Mouse (Mus musculus) spleen, postnatal 10 days (tissue): ENCODE data around the gene Psmd14.

Source experiments
- DNase-seq, 2 experiments: peaks; one replicate each; pipeline ENCODE4 v3.0.0; 2021 to 2022; ENCODE audit warnings: low spot score in 2 of 2

Gene Psmd14

GRCm38 (mm10) chr2:61759234-61759855 lies 47.9 kb downstream of the Psmd14 start:
- DNase-seq = no peak

GRCm38 (mm10) chr2:61760044-61760443 lies 48.5 kb downstream of the Psmd14 start:
- no peak for DNase-seq

GRCm38 (mm10) chr2:61764470-61765105 lies 53.1 kb downstream of the Psmd14 start:
- no peak for DNase-seq

DNA sequence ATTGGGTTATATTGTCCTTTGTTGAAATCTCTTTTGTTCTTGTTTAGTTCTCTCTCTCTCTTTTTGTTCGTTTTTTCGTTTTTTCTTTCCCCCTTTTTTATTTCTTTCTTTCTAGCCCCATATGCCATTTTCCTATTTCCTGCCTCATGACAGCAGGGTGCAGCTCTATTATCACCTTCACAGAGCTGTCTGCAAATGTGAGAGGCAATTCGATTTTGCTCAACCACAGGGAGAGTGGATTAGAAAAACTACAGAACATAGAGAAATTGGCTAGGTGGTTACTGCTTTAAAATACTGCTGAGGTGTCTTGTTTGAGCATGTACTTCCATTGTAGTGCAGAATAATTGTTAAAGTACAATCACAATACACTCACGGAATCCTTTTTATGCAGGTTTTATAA lies 54.0 kb downstream of the Psmd14 start:
- no peak for DNase-seq

DNA sequence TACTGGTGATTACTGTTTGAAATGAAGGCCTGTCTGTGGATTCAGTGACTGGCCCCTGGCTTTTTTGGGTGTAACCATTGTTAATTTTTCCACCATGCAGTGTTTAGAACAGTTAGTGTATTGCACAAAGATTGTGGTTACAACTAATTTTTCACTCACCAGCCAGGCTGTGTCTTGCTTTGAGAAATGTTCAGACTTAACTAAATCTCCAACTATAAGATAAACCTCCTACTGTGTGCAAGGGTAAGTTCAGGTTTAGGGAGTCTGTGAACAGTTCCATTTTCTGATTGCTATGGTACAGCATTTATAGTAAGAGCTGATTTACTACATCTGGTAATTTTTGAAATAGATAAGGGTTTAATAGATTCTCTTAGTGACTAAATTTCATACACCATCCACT lies 69.3 kb downstream of the Psmd14 start:
- DNase-seq = no peak

- DNase-seq = no peak
Observed at GRCm38 (mm10) chr2:61794960-61795359, 83.5 kb downstream of the Psmd14 start.

GRCm38 (mm10) chr2:61798048-61798447 lies 86.6 kb downstream of the Psmd14 start:
- DNase-seq = no peak

- no peak for DNase-seq
Observed at GRCm38 (mm10) chr2:61802656-61803251, 91.3 kb downstream of the Psmd14 start, which contains the start of gene Tbr1. Gene Tbr1 (plus strand): TSS chr2:61802930.

GRCm38 (mm10) chr2:61803443-61804367 lies 92.2 kb downstream of the Psmd14 start:
- no peak for DNase-seq

DNA sequence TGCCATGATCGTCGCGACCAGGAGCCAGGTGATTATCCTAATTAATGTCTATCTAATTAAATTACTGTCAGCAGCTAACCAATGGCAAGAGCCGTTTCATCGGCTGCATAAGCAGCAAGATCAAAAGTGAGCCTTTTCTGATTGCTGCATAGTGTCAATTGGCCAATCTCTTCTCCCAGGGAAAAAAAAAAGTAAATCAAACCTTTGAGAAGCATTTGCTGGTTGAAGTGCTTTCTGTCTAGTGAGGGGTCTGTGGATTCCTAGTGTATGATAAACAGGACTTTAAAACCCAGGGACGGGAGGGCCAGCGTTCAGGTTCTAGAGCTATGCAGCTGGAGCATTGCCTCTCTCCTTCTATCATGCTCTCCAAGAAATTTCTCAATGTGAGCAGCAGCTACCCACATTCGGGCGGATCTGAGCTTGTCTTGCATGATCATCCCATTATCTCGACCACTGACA lies 92.9 kb downstream of the Psmd14 start:
- DNase-seq = no peak

DNA sequence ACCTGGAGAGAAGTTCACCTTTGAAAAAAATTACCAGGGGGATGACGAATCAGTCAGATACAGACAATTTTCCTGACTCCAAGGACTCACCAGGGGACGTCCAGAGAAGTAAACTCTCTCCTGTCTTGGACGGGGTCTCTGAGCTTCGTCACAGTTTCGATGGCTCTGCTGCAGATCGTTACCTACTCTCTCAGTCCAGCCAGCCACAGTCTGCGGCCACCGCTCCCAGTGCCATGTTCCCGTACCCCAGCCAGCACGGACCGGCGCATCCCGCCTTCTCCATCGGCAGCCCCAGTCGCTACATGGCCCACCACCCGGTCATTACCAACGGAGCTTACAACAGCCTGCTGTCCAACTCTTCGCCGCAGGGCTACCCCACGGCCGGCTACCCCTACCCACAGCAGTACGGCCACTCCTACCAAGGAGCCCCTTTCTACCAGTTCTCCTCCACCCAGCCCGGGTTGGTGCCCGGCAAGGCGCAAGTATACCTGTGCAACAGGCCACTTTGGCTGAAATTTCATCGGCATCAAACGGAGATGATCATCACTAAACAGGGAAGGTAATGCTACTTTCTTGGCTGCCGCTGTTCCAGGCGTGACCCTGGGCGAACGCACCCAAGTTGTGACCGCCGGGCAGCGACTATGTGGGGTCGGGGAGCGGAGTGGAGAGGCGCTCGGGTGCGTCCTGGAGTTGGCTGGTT lies 93.5 kb downstream of the Psmd14 start:
- no peak for DNase-seq

- DNase-seq = peak in 1 of 2 experiments; percentile 32
Observed at GRCm38 (mm10) chr2:61805541-61806345, 94.2 kb downstream of the Psmd14 start.

GRCm38 (mm10) chr2:61806346-61806825 lies 94.9 kb downstream of the Psmd14 start:
- no peak for DNase-seq

DNA sequence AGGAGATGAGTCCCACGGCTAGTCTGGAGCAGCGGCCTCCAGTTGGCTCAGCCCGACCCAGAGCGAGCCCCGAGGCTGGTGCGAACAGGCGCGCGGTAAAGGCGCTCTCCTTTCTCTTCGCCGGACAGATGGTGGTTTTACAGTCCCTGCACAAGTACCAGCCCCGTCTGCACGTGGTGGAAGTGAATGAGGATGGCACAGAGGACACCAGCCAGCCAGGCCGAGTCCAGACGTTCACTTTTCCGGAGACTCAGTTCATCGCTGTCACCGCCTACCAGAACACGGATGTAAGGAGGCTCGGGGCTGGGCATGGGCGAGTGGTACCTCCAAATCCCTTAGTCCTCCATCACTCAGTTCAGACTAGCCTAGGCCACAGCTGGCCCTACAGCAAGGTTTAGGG lies 95.7 kb downstream of the Psmd14 start:
- DNase-seq = no peak

DNA sequence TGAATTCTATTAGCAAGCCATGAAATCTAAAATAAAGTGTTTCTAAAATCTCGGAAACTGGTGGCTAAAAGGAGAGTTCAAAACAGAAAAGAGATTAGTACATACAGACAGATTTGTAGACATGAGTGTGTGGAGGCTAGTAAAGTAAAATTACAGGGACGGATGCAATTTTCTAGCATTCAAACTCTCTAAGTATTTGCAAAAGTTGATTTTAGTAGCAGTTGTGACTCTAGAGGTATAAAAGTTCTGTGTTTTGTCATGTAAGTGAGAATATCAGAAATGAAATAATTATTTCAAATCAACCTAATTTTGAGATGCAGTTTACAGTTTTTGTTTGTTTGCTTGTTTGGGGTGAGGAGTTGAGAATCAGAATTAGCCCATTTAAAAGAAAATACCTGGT lies 96.3 kb downstream of the Psmd14 start:
- DNase-seq = no peak

GRCm38 (mm10) chr2:61808776-61809175 lies 97.3 kb downstream of the Psmd14 start:
- DNase-seq = no peak

GRCm38 (mm10) chr2:61809381-61809780 lies 97.9 kb downstream of the Psmd14 start:
- no peak for DNase-seq

GRCm38 (mm10) chr2:61810751-61811150 lies 99.3 kb downstream of the Psmd14 start:
- DNase-seq = no peak

DNA sequence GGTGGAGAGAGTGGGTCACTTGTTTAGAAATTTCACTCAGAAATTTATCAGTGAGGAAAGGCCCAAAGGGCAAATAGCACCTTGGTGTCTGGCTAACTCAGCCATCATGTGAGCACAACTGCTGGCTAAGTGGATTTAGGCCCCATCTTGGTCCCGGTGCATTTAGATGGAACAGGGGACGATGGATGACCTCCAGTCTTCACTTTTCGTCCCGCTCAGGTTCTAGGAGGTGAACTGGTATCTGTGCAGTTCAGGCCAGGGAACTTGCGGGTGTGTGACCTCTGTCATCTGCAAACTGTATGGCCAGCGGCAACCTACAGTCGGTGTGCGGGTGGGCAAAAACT lies 99.6 kb downstream of the Psmd14 start:
- no peak for DNase-seq
